Comparison of ENCODE assay signal across 8 mouse cellular contexts in the genomic region with DNA sequence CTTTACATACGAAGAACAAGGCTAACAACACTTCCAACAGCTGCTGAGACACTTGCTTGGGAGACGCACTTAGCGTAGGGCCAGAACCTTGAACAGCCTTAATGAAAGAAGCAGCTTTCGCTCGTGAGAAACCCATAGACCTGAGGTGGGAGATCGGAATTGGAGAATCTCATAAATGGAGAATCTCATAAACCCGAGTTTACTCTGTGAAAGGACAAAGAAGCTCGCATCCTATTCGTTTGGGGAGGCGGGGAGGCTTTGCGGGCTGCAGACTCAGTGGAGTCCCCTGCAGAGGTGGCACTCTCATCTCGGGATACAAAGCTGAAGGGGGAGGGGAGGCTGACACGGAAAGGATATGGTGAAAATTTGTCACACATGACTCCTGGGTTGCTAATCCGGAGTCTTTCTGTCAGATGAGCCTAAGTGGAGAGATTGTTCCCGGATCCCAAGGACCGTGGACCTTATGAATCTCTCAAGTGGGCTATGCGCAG. TPM values are rescaled to one million over a fixed set of nuclear protein-coding genes. Genes with fewer than 3 reads are reported as not detected.
DNase-seq lines count a peak whose midpoint lies in the region; ATAC-seq lines count a peak whose summit lies in the region.

No protein-coding gene starts in this region.

- no peaks in the 10 kb centered on the region for H3K9me3 ChIP-seq in forebrain, embryonic 14.5 days (replicated peaks; ENCODE audit: control insufficient read depth, low read length)
- H3K9me3 ChIP-seq in neural tube, embryonic 11.5 days (ENCODE audit: control insufficient read depth, low read length): no peaks in the 10 kb centered on the region

- peak; percentile 15 for DNase-seq in left cerebral cortex, postnatal 4 days
- no peak for DNase-seq in left cerebral cortex, postnatal 14 days (ENCODE audit: low spot score in 2 of 2)
- DNase-seq in forebrain, embryonic 14.5 days (ENCODE audit: low spot score): peak; percentile 61
- peak; percentile 31 to 55 for DNase-seq in kidney, postnatal 4 days
- DNase-seq in neural tube, embryonic 11.5 days (ENCODE audit: low spot score): peak; percentile 69
- no peak for DNase-seq in spleen, adult 12 weeks (ENCODE audit: low spot score)
- no peak for DNase-seq in cerebellum, postnatal 25 days
- no peak for DNase-seq in adrenal gland, adult 18-20 months (ENCODE audit: low spot score in 2 of 2)

- H3K27ac ChIP-seq in forebrain, embryonic 14.5 days (ENCODE audit: low read depth, low read length): peak overlapping the region; percentile 9; the same call in 1 of the 2 replicates
- no peak overlapping the region for H3K27ac ChIP-seq in neural tube, embryonic 11.5 days (ENCODE audit: low read depth, low read length)

- WGBS in forebrain, embryonic 14.5 days: 3% methylated on average over 17 of the region's 17 CpGs
- WGBS in neural tube, embryonic 11.5 days: under 1% methylated on average over 17 of the region's 17 CpGs

- no peak for ATAC-seq in forebrain, embryonic 14.5 days
- no peak for ATAC-seq in neural tube, embryonic 11.5 days (ENCODE audit: insufficient read depth, low FRiP score, low TSS enrichment)

- no peaks in the 10 kb centered on the region for H3K36me3 ChIP-seq in forebrain, embryonic 14.5 days (ENCODE audit: control insufficient read depth, insufficient read depth, low read length)
- H3K36me3 ChIP-seq in neural tube, embryonic 11.5 days (ENCODE audit: control insufficient read depth, insufficient read depth, low read length): no peaks in the 10 kb centered on the region

- peak overlapping the region; percentile 76 for H3K4me3 ChIP-seq in forebrain, embryonic 14.5 days (ENCODE audit: low read depth, low read length)
- peak overlapping the region; percentile 64 for H3K4me3 ChIP-seq in neural tube, embryonic 11.5 days (ENCODE audit: low read depth, low read length)

- no peaks in the 10 kb centered on the region for H3K27me3 ChIP-seq in forebrain, embryonic 14.5 days (replicated peaks; ENCODE audit: control insufficient read depth, insufficient read depth, low read length)
- H3K27me3 ChIP-seq in neural tube, embryonic 11.5 days (ENCODE audit: control insufficient read depth, insufficient read depth, low read length): peaks cover 9% of the 10 kb centered on the region; the same call in 1 of the 2 replicates

- peak overlapping the region; percentile 96 for H3K4me2 ChIP-seq in forebrain, embryonic 14.5 days (ENCODE audit: low read length)
- H3K4me2 ChIP-seq in neural tube, embryonic 11.5 days (ENCODE audit: low read depth): peak overlapping the region; percentile 91

- intact Hi-C loops in left cerebral cortex, postnatal 4 days (cut with DNase I): no loop called here
- intact Hi-C loops in left cerebral cortex, postnatal 14 days (cut with DNase I): no loop called here

- peaks cover 24% of the 10 kb centered on the region for H3K4me1 ChIP-seq in forebrain, embryonic 14.5 days (ENCODE audit: control insufficient read depth, insufficient read depth, low read length)
- peaks cover 11% of the 10 kb centered on the region; the same call in 1 of the 2 replicates for H3K4me1 ChIP-seq in neural tube, embryonic 11.5 days (ENCODE audit: control insufficient read depth, insufficient read depth, low read length)

- peak overlapping the region; percentile 84; the same call in 1 of the 2 replicates for H3K9ac ChIP-seq in forebrain, embryonic 14.5 days (ENCODE audit: low read length)
- peak overlapping the region; percentile 78 for H3K9ac ChIP-seq in neural tube, embryonic 11.5 days (ENCODE audit: low read length)

RNA-seq across cellular contexts. Expression of a gene that starts 1.2 kb away (rescaled TPM):
- total RNA-seq in left cerebral cortex, postnatal 4 days (2021): 10 to 100 TPM; 19.0 to 20.2 TPM
- 10 to 100 TPM; 18.6 to 18.7 TPM for total RNA-seq in left cerebral cortex, postnatal 14 days (2021)
- polyA plus RNA-seq in forebrain, embryonic 14.5 days (2014; fragmentation: Nextera tagmentation; extraction: Ambion mirVana): 9.3 and 10.7 TPM in 2 replicates
- polyA plus RNA-seq in neural tube, embryonic 11.5 days (2014; fragmentation: Nextera tagmentation; extraction: Ambion mirVana): 10.8 and 11.0 TPM in 2 replicates
- 10 to 100 TPM; 45.0 to 50.0 TPM for total RNA-seq in adrenal gland, adult 18-20 months (2021)

Comparison
In these comparisons a context has a peak if more than half of its experiments do, and no peak if none do; other contexts are left out.
1. DNase-seq: peak in left cerebral cortex, postnatal 4 days (single experiment), forebrain, embryonic 14.5 days (single experiment), kidney, postnatal 4 days (2 of 2) and neural tube, embryonic 11.5 days (single experiment); none in left cerebral cortex, postnatal 14 days (0 of 2), spleen, adult 12 weeks (single experiment), cerebellum, postnatal 25 days (0 of 2) and adrenal gland, adult 18-20 months (0 of 2).